Mouse (Mus musculus) lung, embryonic 16.5 days (tissue): ENCODE measurements around the gene Mboat7. TPM values are rescaled to one million over a fixed set of nuclear protein-coding genes. Genes with fewer than 3 reads are reported as not detected.

Experiments used
- ATAC-seq: fragments of 200-750 bp; cut with Nextera tagmentation; 2 replicates; pipeline ENCODE4 v1.8.0; 2017; ENCODE audit warnings: low read depth, mild to moderate bottlenecking, moderate library complexity
- H3K27ac ChIP-seq: fragments of 300-500 bp; sonication (generic); 2 replicates; pipeline ENCODE4 v1.5.1; 2014; ENCODE audit warnings: mild to moderate bottlenecking, control low read depth, low read length
- H3K27me3 ChIP-seq: fragments of 300-500 bp; sonication (generic); 2 replicates; pipeline ENCODE4 v1.6.1; 2014; ENCODE audit warnings: low read depth, low read length, mixed read lengths; ENCODE audit not compliant: control insufficient read depth, insufficient read depth
- H3K36me3 ChIP-seq: fragments of 300-500 bp; sonication (generic); 2 replicates; pipeline ENCODE4 v1.6.1; 2014; ENCODE audit warnings: low read length; ENCODE audit not compliant: control insufficient read depth, insufficient read depth
- H3K4me1 ChIP-seq: fragments of 300-500 bp; sonication (generic); replicated peaks from 2 replicates; pipeline ENCODE4 v1.6.1; 2014; ENCODE audit warnings: low read length, mixed read lengths; ENCODE audit not compliant: control insufficient read depth, insufficient read depth
- H3K4me2 ChIP-seq: fragments of 300-500 bp; sonication (generic); 2 replicates; pipeline ENCODE4 v1.6.1; 2014; ENCODE audit warnings: low read depth, low read length, control low read depth
- H3K4me3 ChIP-seq: fragments of 300-500 bp; sonication (generic); 2 replicates; pipeline ENCODE4 v1.5.1; 2014; ENCODE audit warnings: mild to moderate bottlenecking, low read length, control low read depth
- H3K9ac ChIP-seq: fragments of 300-500 bp; sonication (generic); 2 replicates; pipeline ENCODE4 v1.6.1; 2014; ENCODE audit warnings: low read length, control low read depth
- H3K9me3 ChIP-seq: fragments of 300-500 bp; sonication (generic); 2 replicates; pipeline ENCODE4 v1.6.1; 2016; ENCODE audit warnings: low read length; ENCODE audit not compliant: control insufficient read depth
- WGBS: fragments of 180-500 bp; shearing (Covaris S2); extraction: QIAGEN DNeasy Blood & Tissue Kit; methylation state at CpG from one replicate; pipeline ENCODE4 v1.1.7; 2014; 5-methylcytosine and 5-hydroxymethylcytosine counted together
- microRNA-seq: library from miRNA; unstranded; fragments of <30 nt; microRNA quantifications from one replicate; pipeline ENCODE4, GENCODE M21; 2016
- polyA plus RNA-seq: library from polyadenylated mRNA; unstranded; fragments of >200 nt; fragmentation: Nextera tagmentation; extraction: Ambion mirVana; gene quantifications from 2 replicates; pipeline ENCODE4 v1.2.1, GENCODE M21; 2015

The Mboat7 gene
- polyA plus RNA-seq, 1 experiment from 2014 or later, result 51.3 TPM

- Histone ChIP-seq H3K27ac (no peak overlapping the region), H3K4me2 (peak overlapping the region; percentile 84), H3K4me3 (peak overlapping the region; percentile 61), H3K9me3 (no peaks in the 10 kb centered on the region), H3K36me3 (peaks cover 2% of the 10 kb centered on the region; the same call in 1 of the 2 replicates), H3K4me1 (peaks cover 17% of the 10 kb centered on the region), H3K9ac (peak overlapping the region; percentile 77), H3K27me3 (no peaks in the 10 kb centered on the region)
- no peak; the same call in 1 of the 2 replicates for ATAC-seq
- WGBS, result 50% methylated on average over 3 of the region's 3 CpGs
Measured at GRCm38 (mm10) chr7:3630478-3630815, 62.9 kb downstream of the Mboat7 start.

- Histone ChIP-seq H3K4me2 (peak within 1 kb of the TSS; percentile 92), H3K36me3 (peaks cover 4% of the 10 kb centered on the region; the same call in 1 of the 2 replicates), H3K9me3 (no peaks in the 10 kb centered on the region), H3K27ac (peak within 1 kb of the TSS; percentile 86), H3K4me1 (peaks cover 17% of the 10 kb centered on the region), H3K4me3 (peak within 1 kb of the TSS; percentile 61), H3K27me3 (no peaks in the 10 kb centered on the region), H3K9ac (peak within 1 kb of the TSS; percentile 80)
- WGBS, result under 1% methylated on average over 47 of the region's 47 CpGs
- ATAC-seq, result peak; percentile 92
Measured at GRCm38 (mm10) chr7:3629543-3630477, 63.5 kb downstream of the Mboat7 start, which contains the start of the genes Tfpt and Prpf31. Gene Tfpt (minus strand): TSS chr7:3629929. Gene Prpf31 (plus strand): TSS chr7:3629985.

GRCm38 (mm10) chr7:3629030-3629429, 64.3 kb downstream of the Mboat7 start:
- H3K9ac ChIP-seq, result peak overlapping the region; percentile 80
- H3K9me3 ChIP-seq, result no peaks in the 10 kb centered on the region
- H3K36me3 ChIP-seq, result peaks cover 10% of the 10 kb centered on the region
- WGBS, result 31% methylated on average over 4 of the region's 4 CpGs
- peak overlapping the region; percentile 61 for H3K4me3 ChIP-seq
- H3K27me3 ChIP-seq, result no peaks in the 10 kb centered on the region
- peak; percentile 29; the same call in 1 of the 2 replicates for ATAC-seq
- no peak overlapping the region for H3K27ac ChIP-seq
- H3K4me2 ChIP-seq, result peak overlapping the region; percentile 92
- H3K4me1 ChIP-seq, result peaks cover 17% of the 10 kb centered on the region

Small RNA genes lying within 50 kb of the gene (microRNA-seq; reads per million reads assigned to microRNA genes)
- 2.0 reads per million, percentile 3 among the genes with 10 or more reads in this experiment for gene Mir3572

Other genes starting within 250 kb of the Mboat7 start
- gene Tarm1, start 190.9 kb downstream of the Mboat7 start, polyA plus RNA-seq, result 0.33 TPM in 1 of 2 replicates, not detected in the other
- gene Oscar, start 77.4 kb downstream of the Mboat7 start, polyA plus RNA-seq, result 0.40 TPM in 1 of 2 replicates, not detected in the other
- 502 and 505 TPM in 2 replicates for gene Ndufa3, start 76.2 kb downstream of the Mboat7 start, polyA plus RNA-seq
- gene Tfpt, start 63.6 kb downstream of the Mboat7 start, polyA plus RNA-seq, result 19.1 and 19.9 TPM in 2 replicates
- gene Prpf31, start 63.5 kb downstream of the Mboat7 start, polyA plus RNA-seq, result 89.6 and 91.0 TPM in 2 replicates
- gene Cnot3, start 48.3 kb downstream of the Mboat7 start, polyA plus RNA-seq, result 52.6 and 66.3 TPM in 2 replicates
- gene Leng1, start 27.7 kb downstream of the Mboat7 start, polyA plus RNA-seq, result 12.2 and 13.5 TPM in 2 replicates
- gene Tmc4, start 16.0 kb downstream of the Mboat7 start, polyA plus RNA-seq, result 33.8 and 41.3 TPM in 2 replicates
- 258 and 270 TPM in 2 replicates for gene Tsen34, start 660 bp downstream of the Mboat7 start, polyA plus RNA-seq
- gene Rps9, start 10.5 kb upstream of the Mboat7 start, polyA plus RNA-seq, result 1,423 and 1,469 TPM in 2 replicates
- 1.3 and 1.6 TPM in 2 replicates for gene Pirb, start 26.9 kb upstream of the Mboat7 start, polyA plus RNA-seq
- gene Gm15448, start 132.2 kb upstream of the Mboat7 start, polyA plus RNA-seq, result 0.16 TPM in 1 of 2 replicates, not detected in the other
- gene Pira2, start 151.5 kb upstream of the Mboat7 start, polyA plus RNA-seq, result 0.41 and 0.69 TPM in 2 replicates
- 0.44 and 0.70 TPM in 2 replicates for gene Gm14548, start 204.6 kb upstream of the Mboat7 start, polyA plus RNA-seq
- 0.36 and 1.0 TPM in 2 replicates for gene Lilra6, start 222.0 kb upstream of the Mboat7 start, polyA plus RNA-seq